Mouse (Mus musculus) heart, adult 11 months (tissue): ENCODE measurements around the gene Pou6f1.
"Not testable (repeated sequence)": the region's sequence is repeated elsewhere in the genome, so short reads cannot be mapped to it uniquely, and the experiment has no call there.

Experiments
- DNase-seq: peaks from one replicate; pipeline ENCODE4 v3.0.0; 2022

Gene Pou6f1

GRCm38 (mm10) chr15:100616221-100616620 lies 16.4 kb upstream of the Pou6f1 start:
- DNase-seq: no peak

- peak; percentile 99 for DNase-seq
Measured at GRCm38 (mm10) chr15:100615825-100616220, 16.0 kb upstream of the Pou6f1 start.

- DNase-seq: peak; percentile 100
Measured at GRCm38 (mm10) chr15:100614996-100615824, 15.4 kb upstream of the Pou6f1 start, which contains the start of gene Dazap2. Gene Dazap2 (plus strand): TSS chr15:100615349.

GRCm38 (mm10) chr15:100614218-100614995 lies 14.6 kb upstream of the Pou6f1 start:
- DNase-seq: no peak

- peak; percentile 97 for DNase-seq
Measured at GRCm38 (mm10) chr15:100613584-100613983, 13.8 kb upstream of the Pou6f1 start.

- DNase-seq: no peak
Measured at GRCm38 (mm10) chr15:100612432-100612831, 12.6 kb upstream of the Pou6f1 start.

GRCm38 (mm10) chr15:100611951-100612350 lies 12.2 kb upstream of the Pou6f1 start:
- DNase-seq: no peak

GRCm38 (mm10) chr15:100606677-100607076 lies 6.9 kb upstream of the Pou6f1 start:
- DNase-seq: not testable (repeated sequence)

- no peak for DNase-seq
Measured at GRCm38 (mm10) chr15:100601669-100602068, 1.9 kb upstream of the Pou6f1 start.

GRCm38 (mm10) chr15:100600696-100601272 lies 1.0 kb upstream of the Pou6f1 start:
- no peak for DNase-seq

- DNase-seq: peak; percentile 98
Measured at GRCm38 (mm10) chr15:100600047-100600695, 387 bp upstream of the Pou6f1 start.

- peak; percentile 97 for DNase-seq
Measured at GRCm38 (mm10) chr15:100598883-100599275, 905 bp downstream of the Pou6f1 start.

- DNase-seq: no peak
Measured at GRCm38 (mm10) chr15:100598287-100598882, 1.4 kb downstream of the Pou6f1 start.

GRCm38 (mm10) chr15:100592817-100593216 lies 7.0 kb downstream of the Pou6f1 start:
- no peak for DNase-seq

GRCm38 (mm10) chr15:100590436-100590835 lies 9.3 kb downstream of the Pou6f1 start:
- DNase-seq: peak; percentile 90

GRCm38 (mm10) chr15:100588297-100588696 lies 11.5 kb downstream of the Pou6f1 start:
- DNase-seq: no peak

GRCm38 (mm10) chr15:100587166-100587565 lies 12.6 kb downstream of the Pou6f1 start:
- no peak for DNase-seq

GRCm38 (mm10) chr15:100585931-100586330 lies 13.9 kb downstream of the Pou6f1 start:
- DNase-seq: no peak

- DNase-seq: no peak
Measured at GRCm38 (mm10) chr15:100580108-100580507, 19.7 kb downstream of the Pou6f1 start.

GRCm38 (mm10) chr15:100577972-100578371 lies 21.8 kb downstream of the Pou6f1 start:
- DNase-seq: no peak

- DNase-seq: no peak
Measured at GRCm38 (mm10) chr15:100576810-100577209, 23.0 kb downstream of the Pou6f1 start.

- no peak for DNase-seq
Measured at GRCm38 (mm10) chr15:100576392-100576791, 23.4 kb downstream of the Pou6f1 start.

- no peak for DNase-seq
Measured at GRCm38 (mm10) chr15:100575366-100575765, 24.4 kb downstream of the Pou6f1 start.
